Mouse (Mus musculus): ENCODE data around the gene Mlh1.

GRCm38 (mm10) chr9:111311031-111311842 is 39.6 kb upstream of the Mlh1 start, which contains the start of gene Trank1:
- no peak for TF ChIP-seq CTCF (conservative IDR thresholded peaks at IDR 0.05; ENCODE audit: low read length)
- no peak for TF ChIP-seq POU5F1 (IDR thresholded peaks at IDR 0.05; ENCODE audit: borderline replicate concordance, low read length)
- TF ChIP-seq NANOG (IDR thresholded peaks at IDR 0.05; ENCODE audit: borderline replicate concordance, low read length) = no peak

Data from E14TG2a.4 (cell line).